Comparison of ENCODE assay signal across 14 mouse cellular contexts in genomic region chr16:35869656-35870055, GRCm38 (mm10). TPM values are rescaled to one million over a fixed set of nuclear protein-coding genes. Genes with fewer than 3 reads are reported as not detected.
DNase-seq lines count a peak whose midpoint lies in the region; ATAC-seq and TF ChIP-seq lines count a peak whose summit lies in the region.
"Had no signal": no experiment of that assay in that cellular context is flagged by ENCODE, and none has a peak within 500 bp of the region (broad histone marks: within the 10 kb centered on the region; RNA-seq: fewer than 3 reads in every experiment).

No protein-coding gene starts in this region.

- H3K27ac ChIP-seq in heart, adult 2 months = peak overlapping the region; percentile 96
- H3K27ac ChIP-seq in heart, embryonic 12.5 days (ENCODE audit: poor library complexity, severe bottlenecking) = no peak overlapping the region
- peak overlapping the region; percentile 80 for H3K27ac ChIP-seq in liver, adult 2 months (replicated peaks; ENCODE audit: insufficient read depth, low read depth, low read length)
- H3K27ac ChIP-seq in bone marrow macrophage, adult 2 months (ENCODE audit: insufficient read depth, low read depth, low read length) = peak overlapping the region; percentile 81
- 0 out of 2 replicates have a peak overlapping the region, but pooled peaks have one; percentile 8 for H3K27ac ChIP-seq in liver, postnatal 0 days (ENCODE audit: low read depth)
- H3K27ac ChIP-seq: embryonic facial prominence, embryonic 12.5 days; forebrain, embryonic 12.5 days; hindbrain, embryonic 12.5 days; limb, embryonic 13.5 days; midbrain, embryonic 15.5 days had no signal

- TF ChIP-seq POLR2A in heart, adult 2 months (IDR thresholded peaks at IDR 0.05; ENCODE audit: insufficient read depth, low read depth, low read length) = no peak
- no peak for TF ChIP-seq POLR2A in liver, adult 2 months (IDR thresholded peaks at IDR 0.05; ENCODE audit: extremely low read depth, insufficient read depth, low read length)
- no peak for TF ChIP-seq POLR2A in bone marrow macrophage, adult 2 months (IDR thresholded peaks at IDR 0.05; ENCODE audit: borderline replicate concordance, low read depth, low read length)

- no peak for ATAC-seq in heart, embryonic 12.5 days (ENCODE audit: insufficient number of reproducible peaks, low FRiP score)
- ATAC-seq in liver, postnatal 0 days = no peak
- ATAC-seq in granulocyte monocyte progenitor cell, adult 5-6 weeks (replicated peaks; ENCODE audit: poor library complexity, severe bottlenecking) = no peak
- ATAC-seq in monocyte, adult 5-6 weeks (replicated peaks; ENCODE audit: insufficient number of reproducible peaks, low FRiP score, low TSS enrichment, poor library complexity, severe bottlenecking) = no peak
- ATAC-seq: midbrain, embryonic 15.5 days had no signal

- TF ChIP-seq EP300 in heart, adult 2 months (IDR thresholded peaks at IDR 0.05; ENCODE audit: insufficient read depth, low read depth, low read length) = no peak
- TF ChIP-seq EP300 in liver, postnatal 0 days (IDR thresholded peaks at IDR 0.05; ENCODE audit: low read depth) = no peak

- 45% methylated on average over 6 of the region's 6 CpGs for WGBS in heart, adult 2 months
- WGBS in heart, embryonic 12.5 days = 63% methylated on average over 6 of the region's 6 CpGs
- WGBS in liver, adult 2 months = 62% methylated on average over 6 of the region's 6 CpGs
- WGBS in liver, postnatal 0 days (ENCODE audit: insufficient replicate concordance) = 55% methylated on average over 6 of the region's 6 CpGs

- H3K4me1 ChIP-seq in heart, adult 2 months (ENCODE audit: control insufficient read depth, insufficient read depth, low read length) = peaks cover 9% of the 10 kb centered on the region; the same call in 1 of the 2 replicates
- peaks cover 13% of the 10 kb centered on the region for H3K4me1 ChIP-seq in heart, embryonic 12.5 days (replicated peaks)
- H3K4me1 ChIP-seq in liver, adult 2 months (ENCODE audit: control insufficient read depth, insufficient read depth, low read length) = peaks cover 10% of the 10 kb centered on the region
- H3K4me1 ChIP-seq in bone marrow macrophage, adult 2 months (ENCODE audit: control insufficient read depth, insufficient read depth, low read length) = peaks cover 17% of the 10 kb centered on the region
- peaks cover 30% of the 10 kb centered on the region for H3K4me1 ChIP-seq in liver, postnatal 0 days (ENCODE audit: insufficient read depth)

- H3K79me2 ChIP-seq in heart, adult 2 months (replicated peaks; ENCODE audit: control insufficient read depth, insufficient read depth, low read length) = no peaks in the 10 kb centered on the region
- H3K79me2 ChIP-seq in liver, adult 2 months (ENCODE audit: control insufficient read depth, insufficient read depth, low read length) = no peaks in the 10 kb centered on the region

- H3K4me3 ChIP-seq in heart, adult 2 months = peak overlapping the region; percentile 90
- no peak overlapping the region for H3K4me3 ChIP-seq in heart, embryonic 12.5 days
- peak overlapping the region; percentile 53 for H3K4me3 ChIP-seq in liver, adult 2 months (ENCODE audit: insufficient read depth, low read depth, low read length)
- H3K4me3 ChIP-seq in bone marrow macrophage, adult 2 months (ENCODE audit: insufficient read depth, low read length) = peak overlapping the region; percentile 71
- peak overlapping the region; percentile 99 for H3K4me3 ChIP-seq in liver, postnatal 0 days (ENCODE audit: low read depth, low read length)
- H3K4me3 ChIP-seq: embryonic facial prominence, embryonic 12.5 days; hindbrain, embryonic 12.5 days; midbrain, embryonic 15.5 days had no signal

- H3K9ac ChIP-seq in heart, adult 2 months (ENCODE audit: low read depth, low read length) = peak overlapping the region; percentile 61
- no peak overlapping the region for H3K9ac ChIP-seq in heart, embryonic 12.5 days
- H3K9ac ChIP-seq in liver, adult 2 months (ENCODE audit: low read depth, low read length) = peak overlapping the region; percentile 23; the same call in 1 of the 2 replicates
- peak overlapping the region; percentile 98 for H3K9ac ChIP-seq in liver, postnatal 0 days (replicated peaks)
- H3K9ac ChIP-seq: embryonic facial prominence, embryonic 12.5 days; forebrain, embryonic 12.5 days; hindbrain, embryonic 12.5 days; limb, embryonic 13.5 days; midbrain, embryonic 15.5 days had no signal

- H3K27me3 ChIP-seq in heart, adult 2 months (ENCODE audit: control insufficient read depth, insufficient read depth, low read length) = no peaks in the 10 kb centered on the region
- peaks cover 17% of the 10 kb centered on the region for H3K27me3 ChIP-seq in heart, embryonic 12.5 days (replicated peaks)
- H3K27me3 ChIP-seq in liver, adult 2 months (ENCODE audit: control insufficient read depth, insufficient read depth, low read length) = no peaks in the 10 kb centered on the region
- H3K27me3 ChIP-seq in liver, postnatal 0 days (ENCODE audit: insufficient read depth, low read length) = peaks cover 8% of the 10 kb centered on the region; the same call in 1 of the 2 replicates

- no peaks in the 10 kb centered on the region for H3K9me3 ChIP-seq in heart, embryonic 12.5 days (replicated peaks)
- H3K9me3 ChIP-seq in liver, postnatal 0 days (ENCODE audit: low read length) = no peaks in the 10 kb centered on the region
- H3K9me3 ChIP-seq: embryonic facial prominence, embryonic 12.5 days; hindbrain, embryonic 12.5 days; limb, embryonic 13.5 days; midbrain, embryonic 15.5 days had no signal

- DNase-seq in heart, adult 2 months = no peak
- no peak for DNase-seq in liver, adult 2 months (ENCODE audit: extremely low read depth, low read depth, low spot score)
- DNase-seq in liver = no peak
- no peak for DNase-seq in liver, postnatal 0 days
- DNase-seq: cerebellum, adult 9-10 months had no signal

- H3K4me2 ChIP-seq in heart, embryonic 12.5 days = no peak overlapping the region
- H3K4me2 ChIP-seq in liver, postnatal 0 days (ENCODE audit: low read depth, low read length) = peak overlapping the region; percentile 80
- H3K4me2 ChIP-seq: forebrain, embryonic 12.5 days; hindbrain, embryonic 12.5 days had no signal

- intact Hi-C loops in heart, adult 2 months (cut with DNase I) = loop anchor here (10.0 kb wide), 1 partner anchor 175 kb away; the partner anchor contains the start of gene Wdr5b

- H3K36me3 ChIP-seq in heart, adult 2 months (ENCODE audit: control insufficient read depth, insufficient read depth, low read length) = peaks cover 4% of the 10 kb centered on the region; the same call in 1 of the 2 replicates
- no peaks in the 10 kb centered on the region for H3K36me3 ChIP-seq in heart, embryonic 12.5 days
- H3K36me3 ChIP-seq in liver, adult 2 months (ENCODE audit: control insufficient read depth, insufficient read depth, low read length) = peaks cover 14% of the 10 kb centered on the region
- peaks cover 16% of the 10 kb centered on the region for H3K36me3 ChIP-seq in liver, postnatal 0 days (replicated peaks; ENCODE audit: insufficient read depth, low read length)
- H3K36me3 ChIP-seq: embryonic facial prominence, embryonic 12.5 days; forebrain, embryonic 12.5 days; hindbrain, embryonic 12.5 days; limb, embryonic 13.5 days; midbrain, embryonic 15.5 days had no signal

- no peak for TF ChIP-seq CTCF in heart, adult 2 months (IDR thresholded peaks at IDR 0.05)
- no peak for TF ChIP-seq CTCF in liver, adult 2 months (IDR thresholded peaks at IDR 0.05; ENCODE audit: low read depth, low read length)
- TF ChIP-seq CTCF in bone marrow macrophage, adult 2 months (IDR thresholded peaks at IDR 0.05; ENCODE audit: low read depth, low read length) = no peak
- TF ChIP-seq CTCF in liver, postnatal 0 days (IDR thresholded peaks at IDR 0.05; ENCODE audit: low read depth) = no peak

RNA-seq across cellular contexts. Expression of gene Parp14, which starts 1.7 kb away (rescaled TPM):
- 10 to 100 TPM in 1 of 2 experiments, 1 to 10 TPM in 1; 9.9 to 11.3 TPM for total RNA-seq in heart, adult 2 months (2021)
- polyA plus RNA-seq in heart, adult 2 months (2012; rRNA removed) = 3.8 and 5.9 TPM in 2 replicates
- 0.60 and 0.72 TPM in 2 replicates for polyA plus RNA-seq in heart, embryonic 12.5 days (2016; fragmentation: Nextera tagmentation; extraction: Ambion mirVana)
- total RNA-seq in liver, adult 2 months (2014; rRNA removed) = 19.5 and 24.5 TPM in 2 replicates
- polyA plus RNA-seq in liver, adult 2 months (2012; rRNA removed) = 3.3 and 4.5 TPM in 2 replicates
- 134 and 148 TPM in 2 replicates for polyA plus RNA-seq in bone marrow macrophage, adult 2 months (2012; ENCODE audit: insufficient read depth, insufficient read length, missing spikeins)
- polyA plus RNA-seq in liver, postnatal 0 days (2015; fragmentation: Nextera tagmentation; extraction: Ambion mirVana) = 2.1 and 2.3 TPM in 2 replicates
- 10.7 and 16.7 TPM in 2 replicates for total RNA-seq in granulocyte monocyte progenitor cell, adult 5-6 weeks (2014; fragmentation: Nextera tagmentation)
- total RNA-seq in granulocyte monocyte progenitor cell, adult 5-6 weeks (2017) = 11.6 and 11.7 TPM in 2 replicates
- total RNA-seq in monocyte, adult 5-6 weeks (2017) = 41.3 to 81.6 TPM (median 50.3 TPM) in 3 replicates

Comparison
In these comparisons a context has a peak if more than half of its experiments do, and no peak if none do; other contexts are left out.
1. RNA of gene Parp14, which starts 1.7 kb away (polyA plus RNA-seq): 134 to 148 TPM in bone marrow macrophage, adult 2 months; 3.3 to 4.5 TPM in liver, adult 2 months, 3.8 to 5.9 TPM in heart, adult 2 months, 2.1 to 2.3 TPM in liver, postnatal 0 days and 0.60 to 0.72 TPM in heart, embryonic 12.5 days; every median in the first group is over 10 times any median in the second.